Mouse (Mus musculus): ENCODE results near the gene Spata1. TPM values are rescaled to one million over a fixed set of nuclear protein-coding genes. Genes with fewer than 3 reads are reported as not detected.

Spata1 gene
- polyA plus RNA-seq, 1 experiment, result 0.85 TPM

DNA sequence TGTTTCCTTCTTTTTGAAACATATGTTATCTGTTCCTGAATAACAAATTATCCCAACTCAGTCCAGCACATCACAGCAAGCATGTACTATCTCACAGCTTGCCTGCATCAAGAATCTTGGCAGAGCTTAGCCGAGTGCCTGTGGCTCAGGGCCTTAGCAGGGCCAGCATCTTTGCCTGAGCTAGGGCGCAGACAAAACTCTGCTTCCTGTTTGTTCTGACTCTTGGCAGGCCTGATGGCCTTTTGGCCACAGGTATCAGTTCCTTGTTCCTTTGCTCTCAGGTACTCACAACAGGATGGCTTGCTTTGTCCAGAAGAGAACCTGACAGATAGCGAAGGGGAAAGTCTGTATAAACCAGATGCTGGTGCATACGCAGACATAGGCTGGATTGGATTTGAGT lies 85.6 kb downstream of the Spata1 start:
- DNase-seq, result no peak
- Histone ChIP-seq H3K4me1 (ENCODE audit: control insufficient read depth, insufficient read depth, low read length) (peaks cover 6% of the 10 kb centered on the region; the same call in 1 of the 2 replicates), H3K4me3 (replicated peaks; ENCODE audit: extremely low read depth, low read depth, low read length) (no peak overlapping the region)
- 59% methylated on average over 4 of the region's 4 CpGs for WGBS
- TF ChIP-seq POLR2A (IDR thresholded peaks at IDR 0.05; ENCODE audit: borderline replicate concordance, extremely low read depth, low read depth, low read length) (no peak), CTCF (IDR thresholded peaks at IDR 0.05; ENCODE audit: insufficient read depth, low read length) (no peak)

DNA sequence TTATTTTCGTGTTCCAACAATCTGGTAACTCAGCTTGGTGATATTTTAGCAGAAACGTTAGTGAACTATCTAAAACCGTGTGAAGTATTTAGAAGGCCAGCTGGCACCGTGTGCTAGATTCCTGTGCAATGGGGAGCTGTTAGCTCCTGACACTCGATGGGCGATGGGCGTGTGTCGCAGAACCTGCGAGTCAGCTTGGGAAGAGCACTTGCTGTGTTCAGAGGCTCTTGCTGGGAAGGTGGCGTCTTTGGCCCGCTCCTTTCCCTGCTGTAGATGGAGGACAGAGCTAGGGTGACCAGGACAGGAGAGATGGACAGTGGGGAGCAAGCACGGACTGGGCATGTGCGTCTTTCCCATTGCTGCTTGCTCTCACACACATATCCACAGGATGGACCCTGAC lies 86.5 kb downstream of the Spata1 start:
- Histone ChIP-seq H3K4me1 (ENCODE audit: control insufficient read depth, insufficient read depth, low read length) (peaks cover 6% of the 10 kb centered on the region; the same call in 1 of the 2 replicates), H3K4me3 (replicated peaks; ENCODE audit: extremely low read depth, low read depth, low read length) (no peak overlapping the region)
- TF ChIP-seq POLR2A (IDR thresholded peaks at IDR 0.05; ENCODE audit: borderline replicate concordance, extremely low read depth, low read depth, low read length) (no peak), CTCF (IDR thresholded peaks at IDR 0.05; ENCODE audit: insufficient read depth, low read length) (no peak)
- DNase-seq, result no peak
- 73% methylated on average over 13 of the region's 13 CpGs for WGBS

DNA sequence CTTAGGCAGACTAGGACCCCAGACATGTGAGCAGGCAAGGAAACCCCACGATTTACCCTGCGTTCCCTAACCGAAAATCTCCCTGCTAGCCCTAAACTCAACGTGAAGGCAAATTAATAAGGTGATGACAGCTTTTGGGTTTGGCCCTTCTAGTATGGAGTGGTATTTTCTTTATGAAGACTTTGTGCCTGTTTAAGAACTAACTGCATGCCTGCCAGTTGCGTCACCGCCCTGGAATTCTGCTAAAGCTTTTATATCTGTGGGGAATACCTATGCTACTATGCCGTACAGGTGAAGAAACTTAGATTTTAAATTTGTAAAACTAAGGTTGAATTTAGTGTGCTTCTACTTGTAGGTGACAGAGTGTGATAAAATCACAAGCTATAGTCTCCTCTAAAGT lies 87.1 kb downstream of the Spata1 start:
- 70% methylated on average over 7 of the region's 7 CpGs for WGBS
- H3K4me3 ChIP-seq (replicated peaks; ENCODE audit: extremely low read depth, low read depth, low read length), result no peak overlapping the region
- peaks cover 6% of the 10 kb centered on the region; the same call in 1 of the 2 replicates for H3K4me1 ChIP-seq (ENCODE audit: control insufficient read depth, insufficient read depth, low read length)
- TF ChIP-seq CTCF (IDR thresholded peaks at IDR 0.05; ENCODE audit: insufficient read depth, low read length), result no peak
- TF ChIP-seq POLR2A (IDR thresholded peaks at IDR 0.05; ENCODE audit: borderline replicate concordance, extremely low read depth, low read depth, low read length), result no peak
- DNase-seq, result no peak

DNA sequence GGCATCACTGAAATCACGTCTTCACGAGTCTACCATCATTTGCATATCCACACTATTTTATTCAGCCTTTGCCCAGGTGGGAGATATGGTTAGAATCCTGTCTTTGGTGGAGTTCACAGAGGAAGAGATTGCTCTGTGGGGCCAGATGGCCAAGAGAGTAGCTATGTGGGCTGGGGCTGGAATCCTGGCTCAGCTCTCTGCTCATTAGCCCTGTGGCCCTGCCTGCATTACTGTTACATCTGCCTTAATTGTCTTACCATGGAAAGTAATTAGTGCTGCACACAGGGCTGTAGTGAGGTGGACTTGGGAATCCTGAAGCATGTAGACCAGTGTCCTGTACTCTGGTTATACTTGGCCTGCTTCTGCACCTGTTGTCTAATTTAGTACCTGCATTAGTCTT lies 87.5 kb downstream of the Spata1 start:
- no peak for TF ChIP-seq POLR2A (IDR thresholded peaks at IDR 0.05; ENCODE audit: borderline replicate concordance, extremely low read depth, low read depth, low read length)
- TF ChIP-seq CTCF (IDR thresholded peaks at IDR 0.05; ENCODE audit: insufficient read depth, low read length), result no peak
- Histone ChIP-seq H3K4me3 (replicated peaks; ENCODE audit: extremely low read depth, low read depth, low read length) (no peak overlapping the region), H3K4me1 (ENCODE audit: control insufficient read depth, insufficient read depth, low read length) (peaks cover 7% of the 10 kb centered on the region; the same call in 1 of the 2 replicates)
- WGBS, result 78% methylated on average over 2 of the region's 2 CpGs
- DNase-seq, result no peak

DNA sequence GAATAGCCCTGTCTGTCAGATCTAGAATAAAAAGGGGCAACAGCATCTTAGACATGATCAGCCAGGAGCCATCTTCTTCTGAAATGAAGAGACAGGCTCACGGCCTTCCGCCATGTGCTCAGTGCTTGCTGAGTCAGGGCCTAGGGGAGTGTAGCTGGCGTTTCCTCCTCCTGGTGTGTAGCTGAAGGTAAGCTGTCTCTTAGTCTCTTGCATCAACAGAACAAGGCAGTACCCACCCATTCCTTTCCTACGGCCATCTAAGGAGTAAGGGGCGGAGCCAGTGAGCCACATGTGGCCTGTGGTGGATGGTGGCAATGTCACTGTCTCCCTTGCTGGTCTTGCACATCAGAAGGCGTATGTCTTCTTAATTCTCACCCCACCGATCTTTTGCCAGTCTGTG lies 89.4 kb downstream of the Spata1 start:
- DNase-seq, result no peak
- 75% methylated on average over 7 of the region's 7 CpGs for WGBS
- peaks cover 9% of the 10 kb centered on the region; the same call in 1 of the 2 replicates for H3K4me1 ChIP-seq (ENCODE audit: control insufficient read depth, insufficient read depth, low read length)
- TF ChIP-seq CTCF (IDR thresholded peaks at IDR 0.05; ENCODE audit: insufficient read depth, low read length) (no peak), POLR2A (IDR thresholded peaks at IDR 0.05; ENCODE audit: borderline replicate concordance, extremely low read depth, low read depth, low read length) (no peak)
- no peak overlapping the region for H3K4me3 ChIP-seq (replicated peaks; ENCODE audit: extremely low read depth, low read depth, low read length)

Other genes with a start within 250 kb of the Spata1 start
- 5.9 and 7.2 TPM in 2 replicates for gene Ssx2ip, start 95.1 kb downstream of the Spata1 start, polyA plus RNA-seq (2012; rRNA removed)
- gene Ctbs, start 50.0 kb downstream of the Spata1 start, polyA plus RNA-seq (2012; rRNA removed), result 4.9 and 5.6 TPM in 2 replicates
- gene Gng5, start 54 bp upstream of the Spata1 start, polyA plus RNA-seq (2012; rRNA removed), result 341 and 495 TPM in 2 replicates
- gene Rpf1, start 21.7 kb upstream of the Spata1 start, polyA plus RNA-seq (2012; rRNA removed), result 7.0 and 10.4 TPM in 2 replicates
- 0.40 and 0.82 TPM in 2 replicates for gene Uox, start 70.7 kb upstream of the Spata1 start, polyA plus RNA-seq (2012; rRNA removed)
- gene Dnase2b, start 115.8 kb upstream of the Spata1 start, polyA plus RNA-seq (2012; rRNA removed), result 0.04 TPM in 1 of 2 replicates, not detected in the other
- not detected in 2 replicates for gene 4930503B20Rik, start 151.6 kb upstream of the Spata1 start, polyA plus RNA-seq (2012; rRNA removed)
- gene Samd13, start 185.8 kb upstream of the Spata1 start, polyA plus RNA-seq (2012; rRNA removed), result 0.11 and 0.17 TPM in 2 replicates